Mouse (Mus musculus): ENCODE results near the gene Copz2. TPM values are rescaled to one million over a fixed set of nuclear protein-coding genes. Genes with fewer than 3 reads are reported as not detected.
A peak's percentile ranks its signal among the peaks of the same experiment; 100 is the strongest.

Copz2 gene
- total and polyA plus RNA-seq, 3 experiments: 0.35 to 4.1 (median 0.99) TPM

- H3K36me3 ChIP-seq (replicated peaks in 1 of 2; ENCODE audit: control insufficient read depth in 1 of 2, insufficient read depth in 1 of 2, low read length in 1 of 2): no peaks in the 10 kb centered on the region
- H3K79me2 ChIP-seq (replicated peaks; ENCODE audit: control insufficient read depth, extremely low read depth, insufficient read depth, poor library complexity, severe bottlenecking): no peaks in the 10 kb centered on the region
- TF ChIP-seq JUND (conservative IDR thresholded peaks at IDR 0.05; ENCODE audit: low read depth, low read length) (no peak; the same call in 1 of the 2 replicates), ZMIZ1 (IDR thresholded peaks at IDR 0.05; ENCODE audit: low read depth, low read length) (no peak), CHD2 (IDR thresholded peaks at IDR 0.05; ENCODE audit: low read length) (no peak), ETS1 (conservative IDR thresholded peaks at IDR 0.05; ENCODE audit: low read depth, low read length) (no peak), USF2 (conservative IDR thresholded peaks at IDR 0.05; ENCODE audit: low read depth, low read length) (no peak), TBP (conservative IDR thresholded peaks at IDR 0.05; ENCODE audit: low read depth, low read length) (no peak), RCOR1 (conservative IDR thresholded peaks at IDR 0.05; ENCODE audit: low read depth, low read length) (no peak), MAZ (IDR thresholded peaks at IDR 0.05; ENCODE audit: low read depth, low read length) (no peak), NELFE (IDR thresholded peaks at IDR 0.05; ENCODE audit: low read depth, low read length) (no peak), POLR2A (IDR thresholded peaks at IDR 0.05; ENCODE audit: low read depth, low read length) (no peak), SMC3 (IDR thresholded peaks at IDR 0.05; ENCODE audit: low read depth, low read length) (peak; percentile 99), MYC (IDR thresholded peaks at IDR 0.05; ENCODE audit: low read depth, low read length) (no peak), UBTF (IDR thresholded peaks at IDR 0.05; ENCODE audit: low read depth, low read length) (no peak), RAD21 (IDR thresholded peaks at IDR 0.05; ENCODE audit: low read depth, low read length) (peak; percentile 98), POLR2AphosphoS2 (IDR thresholded peaks at IDR 0.05; ENCODE audit: low read depth, low read length) (no peak), CHD1 (IDR thresholded peaks at IDR 0.05; ENCODE audit: low read depth, low read length) (no peak), GABPA (IDR thresholded peaks at IDR 0.05; ENCODE audit: insufficient replicate concordance, low read depth, low read length) (no peak), IRF4 (IDR thresholded peaks at IDR 0.05; ENCODE audit: low read depth, low read length) (peak; percentile 21; the same call in 1 of the 2 replicates), ZC3H11A (IDR thresholded peaks at IDR 0.05; ENCODE audit: low read depth, low read length) (peak; percentile 77), MXI1 (IDR thresholded peaks at IDR 0.05; ENCODE audit: low read depth, low read length) (no peak), KAT2A (IDR thresholded peaks at IDR 0.05; ENCODE audit: insufficient replicate concordance, low read length) (no peak), TCF12 (IDR thresholded peaks at IDR 0.05; ENCODE audit: low read depth, low read length) (no peak), CTCF (conservative IDR thresholded peaks at IDR 0.05 in 1 of 2, IDR thresholded peaks at IDR 0.05 in 1 of 2; ENCODE audit: low read depth in 2 of 2, low read length in 2 of 2) (peak; percentile 90 to 98), MEF2A (IDR thresholded peaks at IDR 0.05; ENCODE audit: borderline replicate concordance, low read depth, low read length) (0 out of 2 replicates have a peak, but pooled peaks have one; percentile 17), E2F4 (IDR thresholded peaks at IDR 0.05; ENCODE audit: insufficient replicate concordance, low read depth, low read length) (no peak), BHLHE40 (IDR thresholded peaks at IDR 0.05; ENCODE audit: low read depth, low read length) (no peak), JUN (IDR thresholded peaks at IDR 0.05; ENCODE audit: insufficient read depth, low read depth, low read length) (no peak), USF1 (IDR thresholded peaks at IDR 0.05; ENCODE audit: low read depth, low read length) (no peak), PAX5 (IDR thresholded peaks at IDR 0.05; ENCODE audit: low read length) (no peak), ZKSCAN1 (IDR thresholded peaks at IDR 0.05; ENCODE audit: borderline replicate concordance, low read depth, low read length) (no peak)
- H3K27ac ChIP-seq (ENCODE audit: insufficient read depth, low read depth): no peak overlapping the region
- peak; percentile 81 for DNase-seq (ENCODE audit: extremely low read depth)
- H3K4me2 ChIP-seq (ENCODE audit: insufficient read depth, low read depth, poor library complexity, severe bottlenecking): no peak overlapping the region
- no peak overlapping the region for H3K4me3 ChIP-seq (replicated peaks in 1 of 3; ENCODE audit: low read depth in 2 of 3, low read length in 2 of 3, poor library complexity in 1 of 3)
- in situ Hi-C loops (cut with MboI; ENCODE audit: low pct_ligation_motif_present, low pct_unique_long_range_greater_than_20kb, low sequenced_read_pairs): loop anchor here (10.0 to 25.0 kb wide), 3 partner anchors 305 to 572 kb away; partner anchors contain the start of gene Hoxb6
- no peak overlapping the region for H3K9ac ChIP-seq (ENCODE audit: insufficient read depth, low read depth)
- no peaks in the 10 kb centered on the region for H3K9me3 ChIP-seq (replicated peaks; ENCODE audit: low read length)
- H3K27me3 ChIP-seq (replicated peaks): peaks cover 48% of the 10 kb centered on the region
- peaks cover 3 to 4% of the 10 kb centered on the region in 2 experiments; a peak in 2 of 4 replicates for H3K4me1 ChIP-seq (ENCODE audit: control insufficient read depth in 1 of 2, insufficient read depth in 2 of 2)
- dilution Hi-C loops (cut with MboI; ENCODE audit: extremely low pct_ligation_motif_present, extremely low pct_unique_long_range_greater_than_20kb, low sequenced_read_pairs): no loop called here
Observed at GRCm38 (mm10) chr11:96867149-96867548, 17.5 kb downstream of the Copz2 start.
